Mouse (Mus musculus): ENCODE data around the gene Mcm6.
"Not testable (repeated sequence)": the region's sequence is repeated elsewhere in the genome, so short reads cannot be mapped to it uniquely, and the experiment has no call there.

Gene Mcm6

DNA sequence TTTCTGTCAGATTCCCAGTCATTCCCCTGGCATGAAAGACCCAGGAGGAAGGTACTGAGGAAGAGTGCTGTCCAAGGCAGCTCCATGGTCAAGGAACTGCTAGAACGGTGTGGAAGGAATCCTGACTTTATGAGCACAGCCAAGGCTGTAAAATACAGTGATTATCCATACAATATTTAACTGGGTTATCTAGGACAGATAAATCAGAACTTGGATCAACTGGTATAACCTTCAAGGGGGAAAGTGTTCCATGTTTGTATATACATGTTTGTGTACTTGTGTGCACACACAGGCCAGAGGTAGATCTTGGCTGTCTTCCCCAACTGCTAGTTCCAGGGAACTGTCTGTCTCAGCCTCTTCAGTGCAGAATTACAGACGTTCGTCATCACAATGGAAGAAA is 31.2 kb downstream of the Mcm6 start, which contains the start of gene Lct:
Lct (minus strand) TSS at position 101 of the 400 bp plus-strand sequence.
- DNase-seq, result no peak

- DNase-seq, result no peak
These were observed 32.3 kb downstream of the Mcm6 start for GRCm38 (mm10) chr1:128327165-128327564.

GRCm38 (mm10) chr1:128324776-128325175 is 34.7 kb downstream of the Mcm6 start:
- no peak for DNase-seq

DNA sequence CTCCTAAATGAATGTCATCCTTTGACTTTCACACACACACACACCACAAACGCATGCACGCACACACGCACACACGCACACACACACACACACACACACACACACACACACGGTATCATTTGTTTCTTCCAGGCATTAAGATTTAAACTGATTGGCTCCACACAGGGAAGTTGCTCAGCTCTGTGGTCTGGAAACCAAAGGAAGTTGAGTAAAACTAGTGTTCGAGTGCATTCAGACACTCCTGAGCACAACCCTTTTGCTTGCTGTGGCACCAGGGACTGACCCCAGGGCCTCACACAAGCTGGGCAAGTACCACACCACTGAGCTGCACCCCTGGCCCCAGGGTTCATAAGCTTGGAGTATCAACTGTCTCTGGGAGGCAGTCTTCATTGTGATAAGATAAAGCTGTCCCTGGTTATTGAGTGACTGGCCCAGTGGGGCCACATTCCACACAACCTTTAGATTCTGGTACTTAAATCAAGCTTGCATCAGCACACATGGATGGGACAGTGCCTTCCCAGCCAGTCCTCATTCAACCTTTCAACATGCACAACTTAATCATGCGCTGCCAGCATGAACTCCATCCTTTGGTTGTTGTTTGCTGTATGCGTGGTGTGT is 36.3 kb downstream of the Mcm6 start:
- no peak for DNase-seq

DNA sequence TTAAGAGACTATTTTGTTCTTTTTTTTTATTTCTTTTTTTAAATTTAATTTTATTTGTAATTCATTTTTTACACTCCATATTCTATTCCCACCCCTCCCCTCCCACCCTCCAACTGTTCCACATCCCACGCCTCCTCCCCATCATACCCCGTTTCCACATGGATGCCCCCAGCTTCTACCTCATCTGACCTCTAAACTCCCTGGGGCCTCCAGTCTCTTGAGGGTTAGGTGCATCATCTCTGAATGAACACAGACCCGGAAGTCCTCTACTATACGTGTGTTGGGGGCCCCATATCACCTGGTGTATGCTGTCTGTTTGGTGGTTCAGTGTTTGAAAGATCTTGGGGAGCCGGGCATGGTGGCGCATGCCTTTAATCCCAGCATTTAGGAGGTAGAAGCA is 40.2 kb downstream of the Mcm6 start:
- DNase-seq, result not testable (repeated sequence)

- DNase-seq, result no peak
These were observed 44.8 kb downstream of the Mcm6 start for GRCm38 (mm10) chr1:128314665-128315064.

GRCm38 (mm10) chr1:128309043-128309442 is 50.4 kb downstream of the Mcm6 start:
- DNase-seq, result no peak

GRCm38 (mm10) chr1:128303900-128304299 is 55.6 kb downstream of the Mcm6 start:
- DNase-seq, result peak; percentile 87

- DNase-seq, result no peak
These were observed 63.5 kb downstream of the Mcm6 start for GRCm38 (mm10) chr1:128295717-128296528.

DNA sequence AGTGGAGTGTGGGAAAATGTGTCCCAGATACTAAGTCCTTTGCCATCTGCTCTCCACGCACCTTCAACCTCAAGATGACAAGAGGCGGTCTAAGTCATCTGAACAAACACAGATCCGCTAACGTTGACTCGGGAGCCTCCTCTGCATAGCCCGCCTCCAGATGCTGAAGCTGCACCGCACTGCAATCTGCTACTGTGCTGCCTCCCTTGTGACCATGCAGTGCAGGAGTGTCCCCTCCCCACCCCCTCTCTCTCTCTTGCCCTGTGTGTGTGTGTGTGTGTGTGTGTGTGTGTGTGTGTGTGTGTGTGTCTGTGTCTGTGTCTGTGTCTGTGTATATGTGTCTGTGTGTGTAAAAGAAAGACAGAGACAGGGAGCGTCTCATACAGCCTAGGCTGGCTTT is 64.2 kb downstream of the Mcm6 start:
- DNase-seq, result no peak

GRCm38 (mm10) chr1:128293524-128293923 is 65.9 kb downstream of the Mcm6 start:
- no peak for DNase-seq

DNA sequence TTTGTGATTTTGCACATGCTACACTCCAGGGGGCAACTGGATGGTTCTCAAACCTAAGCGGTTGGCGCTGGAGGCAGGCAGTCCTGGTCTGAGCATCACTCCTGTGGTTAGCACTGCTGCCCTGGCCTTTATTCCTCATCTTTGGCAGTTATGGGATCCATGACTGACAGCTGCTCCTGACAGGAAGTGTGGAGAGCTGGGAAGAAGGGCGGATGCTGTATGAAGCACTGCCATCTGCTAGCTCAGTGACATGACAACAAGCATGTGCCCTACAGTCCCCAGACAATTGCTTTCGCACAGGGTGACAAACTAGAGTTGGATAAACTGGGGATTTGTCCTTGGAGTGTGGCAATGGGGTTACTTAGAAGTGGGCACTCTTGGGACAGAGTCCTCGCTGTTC is 69.2 kb downstream of the Mcm6 start:
- no peak for DNase-seq

- DNase-seq, result no peak
These were observed 74.3 kb downstream of the Mcm6 start for GRCm38 (mm10) chr1:128285136-128285535.

DNA sequence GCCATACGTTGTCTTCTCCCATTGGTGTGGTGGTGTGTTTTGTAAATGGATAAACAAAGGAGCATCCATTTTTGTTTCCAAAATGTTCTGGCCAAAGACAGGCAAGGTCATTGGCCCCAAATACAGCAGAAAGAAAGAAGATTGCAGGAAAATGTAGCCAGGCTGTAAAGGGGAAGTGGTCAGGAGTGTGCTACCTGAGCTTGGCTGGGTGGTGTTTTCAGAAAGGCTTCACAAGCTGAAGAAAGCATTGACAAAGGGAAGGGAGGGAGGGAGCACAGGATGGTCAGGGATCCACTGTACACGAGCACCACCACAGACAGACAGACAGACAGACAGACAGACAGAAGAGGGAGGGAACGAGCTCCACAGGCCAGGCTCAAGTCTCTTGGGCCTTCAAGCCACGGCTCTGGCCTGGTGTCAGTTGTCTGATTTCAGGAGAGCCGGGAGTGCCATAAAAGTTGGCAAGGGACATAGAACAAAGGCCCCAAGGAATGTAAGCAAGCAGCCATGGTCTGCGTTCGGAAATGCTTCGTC is 75.2 kb downstream of the Mcm6 start:
- DNase-seq, result no peak

DNA sequence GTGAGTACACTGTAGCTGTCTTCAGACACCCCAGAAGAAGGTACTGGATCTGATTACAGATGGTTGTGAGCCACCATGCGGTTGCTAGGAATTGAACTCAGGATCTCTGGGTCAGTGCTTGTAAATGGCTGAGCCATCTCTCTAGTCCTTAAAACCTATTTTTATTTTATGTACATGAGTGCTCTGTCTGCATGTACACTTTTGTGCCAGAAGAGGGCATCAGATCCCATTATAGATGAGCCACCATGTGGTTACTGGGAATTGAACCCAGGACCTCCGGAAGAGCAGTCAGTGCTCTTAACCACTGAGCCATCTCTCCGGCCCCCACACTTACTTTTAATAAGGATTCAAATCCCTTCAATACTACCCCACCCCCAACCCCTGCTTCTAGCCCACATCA is 76.5 kb downstream of the Mcm6 start:
- no peak for DNase-seq

- DNase-seq, result no peak
These were observed 77.7 kb downstream of the Mcm6 start for GRCm38 (mm10) chr1:128281753-128282152.
